Mouse (Mus musculus) stomach, adult 2 months (tissue): Measurements from ENCODE around the gene Gal3st1. TPM values are rescaled to one million over a fixed set of nuclear protein-coding genes. Genes with fewer than 3 reads are reported as not detected.

Source experiments
- polyA plus RNA-seq: library from polyadenylated mRNA; depleted of rRNA; stranded (reverse); fragments of >200 nt; gene quantifications from 2 replicates; pipeline ENCODE4 v1.2.3, GENCODE M21; 2012; rRNA removed

Gene Gal3st1
- polyA plus RNA-seq, result 206 and 249 TPM in 2 replicates

GRCm38 (mm10) chr11:3983291-3983862 lies at the start of gene Gal3st1:
Gene Gal3st1, plus strand, starts transcription at chr11:3983636.

GRCm38 (mm10) chr11:3963610-3964415 lies 19.6 kb upstream of the Gal3st1 start, which contains the start of gene Pes1:
Gene Pes1, plus strand, starts transcription at chr11:3963975.

GRCm38 (mm10) chr11:3976678-3977077 lies 6.8 kb upstream of the Gal3st1 start, which contains the start of gene 4930556J24Rik:
Gene 4930556J24Rik, minus strand, starts transcription at chr11:3976778.

GRCm38 (mm10) chr11:4031126-4031941 lies 47.9 kb downstream of the Gal3st1 start, which contains the start of gene Sec14l4:
Gene Sec14l4, plus strand, starts transcription at chr11:4031462.

Other genes starting within 250 kb of the Gal3st1 start
- gene Osbp2, start 119.7 kb upstream of the Gal3st1 start, polyA plus RNA-seq, result 0.37 and 0.44 TPM in 2 replicates
- gene 4921536K21Rik, start 88.5 kb upstream of the Gal3st1 start, polyA plus RNA-seq, result 0.04 and 0.10 TPM in 2 replicates
- 1.9 and 2.2 TPM in 2 replicates for gene Dusp18, start 88.4 kb upstream of the Gal3st1 start, polyA plus RNA-seq
- gene Slc35e4, start 69.0 kb upstream of the Gal3st1 start, polyA plus RNA-seq, result 8.5 and 12.9 TPM in 2 replicates
- gene Tcn2, start 51.5 kb upstream of the Gal3st1 start, polyA plus RNA-seq, result 50.1 and 51.5 TPM in 2 replicates
- gene Pes1, start 19.7 kb upstream of the Gal3st1 start, polyA plus RNA-seq, result 14.7 and 20.1 TPM in 2 replicates
- 0.06 TPM in 1 of 2 replicates, not detected in the other for gene 4930556J24Rik, start 6.9 kb upstream of the Gal3st1 start, polyA plus RNA-seq
- 5.1 and 5.4 TPM in 2 replicates for gene Sec14l4, start 47.8 kb downstream of the Gal3st1 start, polyA plus RNA-seq
- gene Sec14l3, start 81.2 kb downstream of the Gal3st1 start, polyA plus RNA-seq, result not detected in 2 replicates
- 22.0 and 31.2 TPM in 2 replicates for gene Mtfp1, start 111.8 kb downstream of the Gal3st1 start, polyA plus RNA-seq
- 0.34 and 0.81 TPM in 2 replicates for gene Sec14l2, start 139.8 kb downstream of the Gal3st1 start, polyA plus RNA-seq
- gene Rnf215, start 151.6 kb downstream of the Gal3st1 start, polyA plus RNA-seq, result 12.9 and 13.4 TPM in 2 replicates
- 2.2 and 2.9 TPM in 2 replicates for gene Ccdc157, start 176.7 kb downstream of the Gal3st1 start, polyA plus RNA-seq
- gene Sf3a1, start 176.7 kb downstream of the Gal3st1 start, polyA plus RNA-seq, result 12.3 and 12.9 TPM in 2 replicates
- gene Tbc1d10a, start 203.2 kb downstream of the Gal3st1 start, polyA plus RNA-seq, result 40.3 and 50.5 TPM in 2 replicates
- 9.6 and 11.2 TPM in 2 replicates for gene Castor1, start 234.6 kb downstream of the Gal3st1 start, polyA plus RNA-seq